8 mouse cellular contexts compared by ENCODE assay signal in the genomic region with DNA sequence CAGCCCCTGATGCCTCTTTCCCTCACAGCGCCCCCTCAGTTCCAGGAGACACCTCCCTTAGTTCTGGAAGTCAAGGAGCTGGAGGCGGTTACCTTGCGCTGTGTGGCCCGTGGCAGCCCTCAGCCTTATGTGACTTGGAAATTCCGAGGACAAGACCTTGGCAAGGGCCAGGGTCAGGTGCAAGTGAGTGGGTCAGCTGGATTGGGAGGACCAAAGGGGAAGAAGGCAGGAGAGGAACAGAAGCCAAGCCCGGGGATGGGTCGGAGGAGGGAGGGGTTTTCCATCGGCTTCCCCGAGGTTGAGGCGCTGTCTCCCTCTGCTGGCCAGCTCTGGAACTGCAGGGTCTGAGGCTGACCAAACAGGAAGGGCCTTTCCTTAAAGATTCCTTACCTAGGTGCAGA. TPM values are rescaled to one million over a fixed set of nuclear protein-coding genes. Genes with fewer than 3 reads are reported as not detected.
A peak's percentile ranks its signal among the peaks of the same experiment; 100 is the strongest.
DNase-seq lines count a peak whose midpoint lies in the region; ATAC-seq and TF ChIP-seq lines count a peak whose summit lies in the region.

No protein-coding gene starts in this region.

- no peaks in the 10 kb centered on the region for H3K36me3 ChIP-seq in G1E (replicated peaks)
- H3K36me3 ChIP-seq in hindbrain, embryonic 10.5 days = peaks cover 83% of the 10 kb centered on the region
- no peaks in the 10 kb centered on the region for H3K36me3 ChIP-seq in lung, embryonic 15.5 days

- peaks cover 7% of the 10 kb centered on the region; the same call in 1 of the 2 replicates for H3K4me1 ChIP-seq in G1E (ENCODE audit: insufficient read depth, low read depth, low read length)
- H3K4me1 ChIP-seq in hindbrain, embryonic 10.5 days (replicated peaks) = peaks cover 41% of the 10 kb centered on the region
- 0 out of 2 replicates have a peak, but pooled peaks cover 6% of the 10 kb centered on the region for H3K4me1 ChIP-seq in lung, embryonic 15.5 days

- TF ChIP-seq CTCF in G1E (IDR thresholded peaks at IDR 0.05; ENCODE audit: low read depth, low read length) = peak; percentile 96

- 0 out of 2 replicates have a peak, but pooled peaks have one; percentile 51 for ATAC-seq in G1E (ENCODE audit: extremely low read depth, insufficient number of reproducible peaks, low FRiP score, poor library complexity, severe bottlenecking)
- peak; percentile 61 for ATAC-seq in frontal cortex, adult (ENCODE audit: low TSS enrichment)
- ATAC-seq in lung, embryonic 15.5 days (ENCODE audit: borderline replicate concordance, extremely low read depth, low FRiP score, low TSS enrichment) = peak; percentile 60; the same call in 1 of the 2 replicates

- H3K27ac ChIP-seq in hindbrain, embryonic 10.5 days = peak overlapping the region; percentile 64
- H3K27ac ChIP-seq in lung, embryonic 15.5 days = no peak overlapping the region

- H3K9me3 ChIP-seq in G1E (replicated peaks) = no peaks in the 10 kb centered on the region
- H3K9me3 ChIP-seq in hindbrain, embryonic 10.5 days = no peaks in the 10 kb centered on the region
- no peaks in the 10 kb centered on the region for H3K9me3 ChIP-seq in lung, embryonic 15.5 days

- DNase-seq in G1E (ENCODE audit: low spot score) = peak; percentile 70
- peak; percentile 88 for DNase-seq in cerebellum, adult 8-10 months
- DNase-seq in hindbrain, embryonic 10.5 days (ENCODE audit: low spot score) = peak; percentile 89
- peak; percentile 79 for DNase-seq in layer of hippocampus, adult 9-10 months (ENCODE audit: low spot score)
- peak; percentile 59 for DNase-seq in ovary, adult 18-20 months (ENCODE audit: low spot score)
- peak; percentile 51 to 60 for DNase-seq in thymus, adult 18-20 months

- peak overlapping the region; percentile 50 for H3K4me2 ChIP-seq in lung, embryonic 15.5 days

- peak overlapping the region; percentile 47; the same call in 1 of the 2 replicates for H3K9ac ChIP-seq in lung, embryonic 15.5 days

- H3K27me3 ChIP-seq in G1E (ENCODE audit: insufficient read depth, low read length) = peaks cover 52% of the 10 kb centered on the region
- H3K27me3 ChIP-seq in hindbrain, embryonic 10.5 days (ENCODE audit: insufficient read depth, poor library complexity, severe bottlenecking) = no peaks in the 10 kb centered on the region
- no peaks in the 10 kb centered on the region for H3K27me3 ChIP-seq in lung, embryonic 15.5 days

- H3K4me3 ChIP-seq in G1E (ENCODE audit: low read depth, low read length) = no peak overlapping the region; the same call in 1 of the 2 replicates
- H3K4me3 ChIP-seq in hindbrain, embryonic 10.5 days = peak overlapping the region; percentile 27
- H3K4me3 ChIP-seq in lung, embryonic 15.5 days = peak overlapping the region; percentile 29

- WGBS in hindbrain, embryonic 10.5 days = 10% methylated on average over 10 of the region's 10 CpGs
- 14% methylated on average over 10 of the region's 10 CpGs for WGBS in lung, embryonic 15.5 days

RNA-seq across cellular contexts. Expression of a gene that starts 8.7 kb away (rescaled TPM):
- not detected in 2 replicates for total RNA-seq in G1E (2014; fragmentation: Nextera tagmentation)
- total RNA-seq in G1E (2017) = 0.12 and 0.38 TPM in 2 replicates
- polyA plus RNA-seq in G1E (2012) = not detected in 2 replicates
- 74.1 and 76.0 TPM in 2 replicates for polyA plus RNA-seq in hindbrain, embryonic 10.5 days (2016; fragmentation: Nextera tagmentation; extraction: Ambion mirVana)
- polyA plus RNA-seq in lung, embryonic 15.5 days (2015; fragmentation: Nextera tagmentation; extraction: Ambion mirVana) = 21.7 and 22.5 TPM in 2 replicates

RNA-seq across cellular contexts. Expression of a gene that starts 9.6 kb away (rescaled TPM):
- total RNA-seq in G1E (2014; fragmentation: Nextera tagmentation) (1,068 and 1,186 TPM in 2 replicates), G1E (2017) (618 and 679 TPM in 2 replicates)
- 1,022 and 1,501 TPM in 2 replicates for polyA plus RNA-seq in G1E (2012)
- polyA plus RNA-seq in hindbrain, embryonic 10.5 days (2016; fragmentation: Nextera tagmentation; extraction: Ambion mirVana) = 73.3 and 80.4 TPM in 2 replicates
- polyA plus RNA-seq in lung, embryonic 15.5 days (2015; fragmentation: Nextera tagmentation; extraction: Ambion mirVana) = 541 and 580 TPM in 2 replicates

RNA-seq across cellular contexts. Expression of a gene that starts 15.1 kb away (rescaled TPM):
- not detected in 2 replicates for total RNA-seq in G1E (2014; fragmentation: Nextera tagmentation)
- not detected in 2 replicates for total RNA-seq in G1E (2017)
- not detected in 2 replicates for polyA plus RNA-seq in G1E (2012)
- 0.16 TPM in 1 of 2 replicates, not detected in the other for polyA plus RNA-seq in hindbrain, embryonic 10.5 days (2016; fragmentation: Nextera tagmentation; extraction: Ambion mirVana)
- 0.31 and 0.51 TPM in 2 replicates for polyA plus RNA-seq in lung, embryonic 15.5 days (2015; fragmentation: Nextera tagmentation; extraction: Ambion mirVana)

RNA-seq across cellular contexts. Expression of a gene that starts 30.3 kb away (rescaled TPM):
- 4.6 TPM in 1 of 2 replicates, not detected in the other for total RNA-seq in G1E (2014; fragmentation: Nextera tagmentation)
- total RNA-seq in G1E (2017) = 0.12 and 0.33 TPM in 2 replicates
- polyA plus RNA-seq in G1E (2012) = not detected in 2 replicates
- polyA plus RNA-seq in hindbrain, embryonic 10.5 days (2016; fragmentation: Nextera tagmentation; extraction: Ambion mirVana) = 2.4 and 3.6 TPM in 2 replicates
- polyA plus RNA-seq in lung, embryonic 15.5 days (2015; fragmentation: Nextera tagmentation; extraction: Ambion mirVana) = 8.1 and 10.7 TPM in 2 replicates

Comparison
In these comparisons a context has a peak if more than half of its experiments do, and no peak if none do; other contexts are left out.
1. RNA of a gene that starts 8.7 kb away (polyA plus RNA-seq): 74.1 to 76.0 TPM in hindbrain, embryonic 10.5 days and 21.7 to 22.5 TPM in lung, embryonic 15.5 days; not detected in G1E; every median in the first group is over 10 times any median in the second.
2. Peak in every context shown above with its lines, with median percentiles within 50 percentile points of each other: ATAC-seq and DNase-seq.